Mouse (Mus musculus) layer of hippocampus, adult 2 months (tissue): ENCODE data around the gene Rasa3. TPM values are rescaled to one million over a fixed set of nuclear protein-coding genes. Genes with fewer than 3 reads are reported as not detected.

ENCODE experiments used
- DNase-seq, 2 experiments: peaks; one replicate each; pipeline ENCODE4 v3.0.0; 2022; ENCODE audit warnings: low spot score in 2 of 2
- H3K27ac ChIP-seq: fragments of 200-600 bp; 2 replicates; pipeline ENCODE4 v1.8.1; 2022
- H3K4me3 ChIP-seq: fragments of 200-600 bp; 2 replicates; pipeline ENCODE4 v1.8.1; 2022; ENCODE audit warnings: mild to moderate bottlenecking
- CTCF ChIP-seq: fragments of 200-600 bp; conservative IDR thresholded peaks from 2 replicates; pipeline ENCODE4 v1.8.1; 2022; ENCODE audit warnings: antibody characterized with exemption, mild to moderate bottlenecking, moderate library complexity
- total RNA-seq, 2 experiments: library from RNA; stranded (reverse); gene quantifications; 2 replicates each; pipeline ENCODE4 v1.2.3; 2021

Gene Rasa3
- total RNA-seq, 2 experiments from 2014 or later, result 62.8 to 63.4 TPM

DNA sequence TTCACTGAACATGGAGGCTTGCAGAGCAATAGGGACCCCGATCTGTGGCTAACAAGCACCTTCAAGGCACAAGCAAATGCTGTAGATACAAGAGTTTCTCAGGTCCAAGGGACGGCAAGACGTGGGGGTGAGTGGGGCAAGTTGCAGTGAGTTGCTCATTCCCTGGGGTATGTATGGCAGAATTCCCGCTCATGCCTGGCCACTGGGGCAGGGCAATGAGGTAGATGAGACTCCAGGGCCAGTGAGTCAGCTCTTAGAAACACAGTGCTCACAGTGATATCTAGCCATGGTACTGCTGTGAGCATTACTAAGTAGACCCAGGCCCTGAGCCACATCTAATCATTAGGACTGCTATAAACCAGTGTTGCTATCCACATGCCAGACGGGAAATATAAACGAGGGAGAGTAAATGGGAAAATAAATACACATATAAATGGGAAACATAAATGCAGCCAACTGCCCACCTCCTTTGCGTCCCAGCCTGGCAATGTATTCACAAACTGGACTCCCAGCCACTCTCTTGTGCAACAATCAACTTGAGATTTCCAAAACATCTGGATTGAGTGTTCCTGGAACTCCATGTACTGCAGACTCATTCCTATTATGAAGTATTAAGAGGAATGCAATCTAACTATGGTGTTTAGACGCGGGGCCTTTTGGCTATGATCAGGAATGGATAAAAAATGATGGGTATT is 57.0 kb downstream of the Rasa3 start:
- H3K27ac ChIP-seq, result peak overlapping the region; percentile 94; the same call in 1 of the 2 replicates
- no peak for DNase-seq
- no peak overlapping the region for H3K4me3 ChIP-seq
- TF ChIP-seq CTCF, result no peak

DNA sequence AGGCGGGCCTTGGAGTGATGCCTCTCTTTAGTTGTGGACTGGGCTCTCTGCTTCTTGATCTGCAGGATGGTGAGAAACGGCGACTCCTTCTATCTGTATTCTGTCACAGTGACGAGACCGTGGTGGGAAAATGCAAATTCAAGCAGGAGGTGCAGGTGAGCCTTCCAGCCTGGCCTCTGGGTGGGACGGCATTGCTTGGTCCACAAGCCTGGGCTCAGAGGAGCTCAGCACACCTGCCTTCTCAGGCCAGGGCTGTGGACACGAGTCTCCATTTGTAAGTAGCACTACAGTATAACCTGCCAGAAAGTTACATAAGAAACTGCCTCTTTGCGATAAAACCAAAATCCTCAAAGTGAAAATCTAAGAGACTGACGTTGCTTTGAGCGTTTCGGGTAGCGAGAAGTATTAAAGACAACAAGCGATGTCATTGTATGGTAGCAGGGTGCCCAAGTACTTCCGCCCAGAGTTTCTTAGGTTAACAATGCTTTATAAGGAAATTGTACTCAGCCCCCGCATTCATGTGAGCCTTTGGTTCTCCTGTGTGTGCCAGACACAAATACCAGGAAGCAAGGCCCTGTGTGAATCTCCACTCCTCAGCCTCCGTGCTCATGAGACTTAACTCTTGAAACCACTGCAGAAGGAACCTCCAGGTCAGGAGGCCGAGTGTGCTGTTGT is 60.4 kb downstream of the Rasa3 start:
- TF ChIP-seq CTCF, result no peak
- DNase-seq, result no peak
- Histone ChIP-seq H3K27ac (peak overlapping the region; percentile 44; the same call in 1 of the 2 replicates), H3K4me3 (no peak overlapping the region)

DNA sequence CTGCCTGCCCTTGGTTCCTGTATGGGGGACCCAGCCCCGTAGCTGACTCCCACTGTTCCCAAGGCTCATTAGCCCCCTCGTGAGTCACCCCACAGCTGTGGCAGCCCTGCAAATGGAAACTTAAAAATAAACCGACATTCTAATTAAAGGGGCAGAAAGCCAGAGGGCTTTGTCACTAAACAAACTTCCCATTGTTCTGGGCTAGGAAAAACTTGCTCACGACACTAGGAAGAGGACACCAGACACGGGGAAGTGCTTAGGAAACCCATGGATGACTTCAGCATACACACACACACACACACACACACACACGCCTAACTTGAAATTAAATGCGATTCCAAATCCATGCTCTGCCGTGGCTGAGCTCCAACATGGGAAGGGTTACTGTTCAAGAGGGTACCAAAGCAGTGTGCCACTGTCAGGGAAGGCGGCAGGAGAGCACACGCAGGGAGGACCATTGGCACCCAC is 62.4 kb downstream of the Rasa3 start:
- Histone ChIP-seq H3K4me3 (no peak overlapping the region), H3K27ac (peak overlapping the region; percentile 75)
- peak; percentile 12; the same call in 1 of the 2 replicates for TF ChIP-seq CTCF
- peak in 1 of 2 experiments; percentile 47 for DNase-seq

DNA sequence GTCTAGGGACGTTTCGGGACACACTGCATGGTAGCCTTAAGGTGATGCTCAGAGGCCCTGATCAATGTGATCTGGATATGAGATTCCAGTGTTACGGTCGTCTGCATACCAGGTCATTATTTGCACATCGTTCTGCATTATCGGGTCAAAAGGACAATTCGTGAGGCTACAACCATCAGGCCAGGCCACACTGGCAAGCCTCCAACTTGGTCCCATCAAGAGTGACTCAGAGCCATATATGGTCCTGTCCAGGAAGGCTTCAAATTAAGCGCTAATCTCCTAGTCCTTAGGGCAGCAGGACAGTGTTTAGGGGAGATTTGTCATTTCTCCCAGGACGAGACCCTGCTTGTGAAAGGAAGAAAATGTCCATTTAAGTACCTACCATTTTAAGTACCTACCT is 63.3 kb downstream of the Rasa3 start:
- no peak for TF ChIP-seq CTCF

DNA sequence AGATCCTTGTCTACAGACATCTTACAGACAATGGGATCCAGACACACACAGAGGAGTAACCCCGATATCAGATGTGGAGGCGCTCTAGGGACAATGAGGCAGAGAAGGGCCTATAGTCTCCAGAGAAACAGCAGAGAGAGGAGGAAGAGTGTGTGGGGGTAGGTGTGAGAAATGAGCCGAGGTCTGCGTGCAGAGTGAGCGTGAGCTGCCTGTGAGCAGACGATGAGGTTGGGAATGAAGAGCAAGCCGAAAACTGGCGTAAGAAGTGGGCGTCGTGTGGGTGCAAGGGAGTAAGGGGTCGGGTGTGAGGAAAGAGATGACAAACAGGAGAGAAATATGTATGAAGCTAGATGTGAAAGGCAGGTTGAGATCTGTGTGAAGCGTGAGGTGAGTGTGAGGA is 65.7 kb downstream of the Rasa3 start:
- no peak for TF ChIP-seq CTCF
- H3K4me3 ChIP-seq, result no peak overlapping the region
- DNase-seq, result no peak
- H3K27ac ChIP-seq, result peak overlapping the region; percentile 37; the same call in 1 of the 2 replicates

More for the DNA sequence above, 63.3 kb downstream of the Rasa3 start:
- H3K4me3 ChIP-seq, result no peak overlapping the region
- no peak for DNase-seq
- peak overlapping the region; percentile 75 for H3K27ac ChIP-seq

DNA sequence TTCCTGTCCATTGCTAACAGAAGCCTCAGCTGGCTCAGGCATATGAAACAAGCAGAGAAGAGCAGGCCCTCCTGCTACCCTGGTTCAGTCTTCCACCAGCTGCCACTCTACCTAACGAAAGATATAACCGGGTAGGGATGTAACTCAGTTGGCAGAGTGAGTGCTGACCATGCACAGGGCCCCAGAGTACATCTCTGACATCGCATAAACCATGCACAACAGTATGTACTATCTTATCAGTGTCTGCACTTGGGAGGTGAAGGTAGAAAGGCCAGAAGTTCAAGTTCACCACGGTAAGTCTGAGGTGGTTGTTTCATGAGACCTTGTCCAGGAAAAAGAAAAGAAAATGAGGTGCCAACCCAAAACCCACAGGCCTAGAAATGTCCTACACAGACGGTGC is 67.4 kb downstream of the Rasa3 start:
- TF ChIP-seq CTCF, result no peak
- no peak for DNase-seq
- Histone ChIP-seq H3K4me3 (no peak overlapping the region), H3K27ac (no peak overlapping the region)

DNA sequence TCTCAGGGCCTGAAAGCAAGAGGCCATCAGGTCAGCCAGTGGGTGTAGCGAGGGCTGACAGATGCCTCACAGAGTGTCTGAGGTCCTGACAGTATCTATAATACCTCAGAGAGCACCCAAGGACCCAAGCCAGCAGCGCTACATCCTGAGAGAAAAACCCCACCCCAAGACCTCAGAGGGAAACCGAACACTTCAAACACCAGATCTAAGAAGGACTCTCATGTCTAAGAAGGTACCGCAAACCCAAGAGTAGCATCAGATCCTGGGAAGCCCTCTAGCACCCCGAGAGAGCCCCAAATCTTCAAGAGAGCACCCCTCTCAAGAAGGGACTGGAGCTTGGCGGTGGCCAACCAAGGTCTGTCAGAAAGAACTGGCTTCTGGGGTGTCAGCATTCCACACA is 68.5 kb downstream of the Rasa3 start:
- TF ChIP-seq CTCF, result no peak
- no peak for DNase-seq
- H3K4me3 ChIP-seq, result no peak overlapping the region
- no peak overlapping the region for H3K27ac ChIP-seq

DNA sequence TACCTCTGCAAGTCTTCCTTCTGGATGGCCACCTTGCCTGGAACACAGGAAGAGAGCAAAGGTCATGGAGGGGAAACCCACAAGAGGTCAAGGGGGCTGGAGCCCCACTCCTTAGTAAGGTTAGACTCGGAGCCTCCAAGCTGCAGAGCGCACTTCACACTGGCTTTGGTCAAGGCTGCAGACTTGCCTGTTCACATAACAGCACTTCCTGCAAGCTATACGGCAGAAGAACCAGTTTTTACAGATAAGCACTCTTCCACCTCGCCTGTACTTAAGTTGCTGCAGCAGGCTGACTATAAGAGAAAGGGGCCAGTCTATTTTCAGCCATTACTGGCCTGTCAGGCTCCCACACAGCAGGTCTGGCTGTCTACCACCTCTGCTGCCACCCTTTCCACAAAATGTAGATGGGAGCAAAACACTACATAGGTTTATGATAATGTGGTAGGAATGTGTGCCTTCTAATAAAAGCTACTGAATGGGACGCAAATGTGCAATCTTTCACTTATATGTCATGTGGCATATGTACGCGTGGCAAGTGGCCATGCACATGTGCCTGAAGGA is 71.4 kb downstream of the Rasa3 start:
- DNase-seq, result no peak
- no peak overlapping the region for H3K4me3 ChIP-seq
- H3K27ac ChIP-seq, result 0 out of 2 replicates have a peak overlapping the region, but pooled peaks have one; percentile 36
- TF ChIP-seq CTCF, result no peak

DNA sequence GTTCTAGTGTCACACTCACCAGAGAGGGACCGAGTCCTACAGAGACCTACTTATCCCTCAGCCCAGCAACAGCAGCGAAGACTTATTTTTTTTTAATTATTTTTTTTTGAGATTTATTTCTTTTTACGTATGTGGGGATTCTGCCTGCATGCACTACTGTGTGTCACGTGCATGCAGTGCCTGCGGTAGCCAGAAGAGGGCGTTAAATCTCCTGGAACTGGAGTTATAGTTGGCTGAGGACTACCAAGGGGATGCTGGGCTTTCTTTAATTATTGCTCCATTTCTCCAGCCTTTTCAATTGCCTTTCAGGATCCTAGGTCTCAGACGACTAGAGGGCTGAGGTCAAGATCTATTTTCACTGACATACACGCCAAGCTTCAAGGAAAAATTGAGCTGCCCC is 74.8 kb downstream of the Rasa3 start:
- TF ChIP-seq CTCF, result peak; percentile 86
- Histone ChIP-seq H3K4me3 (no peak overlapping the region), H3K27ac (peak overlapping the region; percentile 12; the same call in 1 of the 2 replicates)
- DNase-seq, result peak in 1 of 2 experiments; percentile 60

DNA sequence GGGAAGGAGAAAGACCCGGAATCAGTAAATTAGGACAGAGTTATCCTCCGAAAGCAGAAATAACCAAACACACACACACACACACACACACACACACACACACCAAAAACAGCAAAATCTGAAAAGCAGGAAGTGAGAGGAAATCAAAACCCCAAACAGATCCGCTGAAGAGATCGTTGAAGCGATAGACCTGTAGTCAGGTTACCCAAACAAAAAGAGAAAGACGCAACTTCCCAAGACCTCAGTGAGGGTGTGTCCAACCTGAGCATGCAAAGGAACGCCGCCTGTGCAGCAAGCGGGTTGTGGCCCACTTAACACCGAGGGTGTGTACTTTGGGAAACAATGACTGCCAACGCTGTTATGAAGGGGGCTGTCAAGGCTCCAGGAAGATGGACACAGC is 76.2 kb downstream of the Rasa3 start:
- Histone ChIP-seq H3K27ac (no peak overlapping the region), H3K4me3 (no peak overlapping the region)
- no peak for TF ChIP-seq CTCF
- no peak for DNase-seq

DNA sequence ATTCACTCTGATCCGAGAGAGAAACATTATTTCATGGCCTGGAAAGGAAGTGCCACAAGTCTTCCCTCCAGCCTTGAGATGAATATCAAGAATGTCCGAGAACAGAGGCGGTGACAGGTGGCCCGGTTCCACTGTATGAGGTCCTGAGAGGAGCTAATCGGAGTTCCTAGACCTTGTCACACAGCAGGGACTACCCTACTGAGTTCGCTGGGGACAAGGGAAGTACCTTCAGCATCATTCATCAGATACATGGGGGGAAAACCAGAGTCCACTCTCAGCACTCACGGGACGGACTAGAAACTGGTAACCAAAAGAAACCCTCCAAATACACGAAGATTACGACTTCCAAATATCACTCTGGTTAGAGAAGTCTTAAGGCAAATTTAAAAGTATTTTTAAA is 76.7 kb downstream of the Rasa3 start:
- TF ChIP-seq CTCF, result no peak
- no peak overlapping the region for H3K27ac ChIP-seq
- no peak for DNase-seq
- no peak overlapping the region for H3K4me3 ChIP-seq

DNA sequence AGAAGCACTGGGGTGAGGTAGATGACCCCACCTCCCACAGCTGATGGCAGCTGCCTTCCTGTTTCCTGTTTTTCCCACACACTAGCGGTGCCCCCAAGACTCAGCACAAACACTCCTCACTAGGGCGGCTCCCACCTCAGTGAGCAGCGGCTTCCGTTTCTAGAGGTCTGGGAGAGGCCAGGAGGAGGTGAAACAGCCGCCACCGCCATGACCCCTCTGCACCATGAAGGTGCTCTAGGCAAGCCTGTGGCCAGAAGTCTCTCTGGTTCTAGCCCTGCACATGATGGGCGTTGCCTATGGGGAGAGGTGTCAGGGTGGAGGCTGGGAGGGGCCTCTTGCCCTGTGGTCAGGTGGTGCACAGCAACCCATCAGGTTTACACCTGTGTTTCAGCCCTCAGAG is 77.2 kb downstream of the Rasa3 start:
- no peak for DNase-seq
- Histone ChIP-seq H3K27ac (no peak overlapping the region), H3K4me3 (no peak overlapping the region)
- no peak for TF ChIP-seq CTCF

DNA sequence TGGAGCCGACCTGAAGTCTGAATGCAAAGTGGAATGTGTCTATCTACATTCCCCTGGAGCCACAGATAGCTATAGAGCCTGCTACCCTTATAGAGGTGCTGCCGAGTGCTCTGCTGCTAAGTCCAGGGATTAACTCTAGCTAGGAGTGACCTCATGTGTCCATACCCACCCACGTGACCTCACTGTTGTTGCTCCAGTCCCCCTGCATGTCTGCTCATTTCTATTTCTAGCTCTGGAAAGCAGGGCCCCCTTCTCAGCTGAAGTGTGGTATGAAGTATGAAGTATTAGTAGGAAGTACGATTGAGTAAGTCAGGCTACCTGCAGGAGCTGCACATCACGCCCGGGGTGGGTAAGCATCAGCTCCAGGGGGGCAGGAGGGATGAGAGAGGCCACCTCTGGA is 79.6 kb downstream of the Rasa3 start:
- DNase-seq, result no peak
- Histone ChIP-seq H3K27ac (no peak overlapping the region), H3K4me3 (no peak overlapping the region)
- no peak for TF ChIP-seq CTCF
